Comparison of ENCODE assay signal across 10 mouse cellular contexts in the genomic region with DNA sequence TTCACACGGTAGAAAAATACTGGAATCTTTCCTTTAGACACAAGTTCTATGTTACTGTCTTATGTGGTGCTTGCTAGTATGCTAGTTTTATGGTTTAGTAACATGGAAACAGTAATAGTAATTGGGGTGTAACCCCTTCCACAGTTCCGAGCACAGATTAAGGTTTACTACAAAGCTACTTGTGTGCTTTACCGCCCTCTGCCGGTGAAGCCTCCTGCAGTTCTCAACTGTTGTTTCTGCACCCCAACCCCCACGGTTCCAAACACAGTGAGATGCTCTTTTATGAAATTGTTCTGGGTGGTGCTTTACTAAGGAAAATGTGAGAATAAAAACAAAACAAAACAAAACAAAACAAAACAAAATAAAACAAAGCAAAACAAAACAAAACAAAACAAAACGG.
DNase-seq lines count a peak whose midpoint lies in the region; ATAC-seq and TF ChIP-seq lines count a peak whose summit lies in the region.
"Had no signal": no experiment of that assay in that cellular context is flagged by ENCODE, and none has a peak within 500 bp of the region (broad histone marks: within the 10 kb centered on the region; RNA-seq: fewer than 3 reads in every experiment).

No protein-coding gene starts in this region.

- peak; percentile 18 for DNase-seq in urinary bladder, postnatal 25 days (ENCODE audit: low spot score)
- no peak for DNase-seq in urinary bladder, postnatal 36 days (ENCODE audit: low spot score in 2 of 2)
- peak; percentile 60 for DNase-seq in embryo, embryonic 10.5 days (ENCODE audit: low spot score)
- no peak for DNase-seq in urinary bladder, adult 2 months (ENCODE audit: low spot score)
- no peak for DNase-seq in T-cell, adult 2 months (ENCODE audit: low spot score)

- no peak for ATAC-seq in intestine, postnatal 0 days
- ATAC-seq in intestine, embryonic 16.5 days, result no peak
- ATAC-seq in megakaryocyte, adult 5-6 weeks (ENCODE audit: poor library complexity, severe bottlenecking), result peak; percentile 54

- H3K9me3 ChIP-seq in intestine, postnatal 0 days (ENCODE audit: control insufficient read depth), result no peaks in the 10 kb centered on the region
- H3K9me3 ChIP-seq in intestine, embryonic 16.5 days (ENCODE audit: control insufficient read depth, low read length), result no peaks in the 10 kb centered on the region
- H3K9me3 ChIP-seq: embryonic facial prominence, embryonic 13.5 days; limb, embryonic 12.5 days had no signal

- no peak overlapping the region for H3K4me2 ChIP-seq in intestine, postnatal 0 days (replicated peaks; ENCODE audit: low read depth)
- H3K4me2 ChIP-seq in intestine, embryonic 16.5 days (ENCODE audit: low read depth, low read length), result no peak overlapping the region
- H3K4me2 ChIP-seq: embryonic facial prominence, embryonic 13.5 days; limb, embryonic 12.5 days had no signal

- no peak overlapping the region for H3K4me3 ChIP-seq in intestine, postnatal 0 days (ENCODE audit: low read depth, low read length)
- no peak overlapping the region for H3K4me3 ChIP-seq in intestine, embryonic 16.5 days (ENCODE audit: low read length)
- H3K4me3 ChIP-seq: embryonic facial prominence, embryonic 13.5 days; limb, embryonic 12.5 days had no signal

- no peaks in the 10 kb centered on the region for H3K36me3 ChIP-seq in intestine, postnatal 0 days (ENCODE audit: control insufficient read depth, insufficient read depth)
- H3K36me3 ChIP-seq in intestine, embryonic 16.5 days (ENCODE audit: control insufficient read depth, insufficient read depth, low read length), result no peaks in the 10 kb centered on the region
- H3K36me3 ChIP-seq: embryonic facial prominence, embryonic 13.5 days; limb, embryonic 12.5 days had no signal

- TF ChIP-seq CTCF in intestine, postnatal 0 days (IDR thresholded peaks at IDR 0.05; ENCODE audit: low read depth), result peak; percentile 65

- no peak overlapping the region for H3K9ac ChIP-seq in intestine, postnatal 0 days (ENCODE audit: low read depth, low read length)
- no peak overlapping the region for H3K9ac ChIP-seq in intestine, embryonic 16.5 days (ENCODE audit: low read depth, low read length)
- H3K9ac ChIP-seq: embryonic facial prominence, embryonic 13.5 days; limb, embryonic 12.5 days had no signal

- no peaks in the 10 kb centered on the region for H3K4me1 ChIP-seq in intestine, postnatal 0 days (replicated peaks; ENCODE audit: control insufficient read depth, insufficient read depth, low read length)
- H3K4me1 ChIP-seq in intestine, embryonic 16.5 days (ENCODE audit: control insufficient read depth, insufficient read depth, low read length), result no peaks in the 10 kb centered on the region

- WGBS in intestine, postnatal 0 days, result 49% methylated on average over 6 of the region's 6 CpGs
- WGBS in intestine, embryonic 16.5 days, result 52% methylated on average over 6 of the region's 6 CpGs

- no peak overlapping the region for H3K27ac ChIP-seq in intestine, postnatal 0 days (ENCODE audit: low read depth, low read length)
- no peak overlapping the region for H3K27ac ChIP-seq in intestine, embryonic 16.5 days (ENCODE audit: low read length)
- H3K27ac ChIP-seq: embryonic facial prominence, embryonic 13.5 days had no signal

- H3K27me3 ChIP-seq in intestine, postnatal 0 days (replicated peaks; ENCODE audit: control insufficient read depth, insufficient read depth, low read length), result no peaks in the 10 kb centered on the region
- no peaks in the 10 kb centered on the region for H3K27me3 ChIP-seq in intestine, embryonic 16.5 days (replicated peaks; ENCODE audit: control insufficient read depth, insufficient read depth, low read length)
- H3K27me3 ChIP-seq: limb, embryonic 12.5 days had no signal

Comparison
In these comparisons a context has a peak if more than half of its experiments do, and no peak if none do; other contexts are left out.
1. DNase-seq: peak in urinary bladder, postnatal 25 days (single experiment) and embryo, embryonic 10.5 days (single experiment); none in urinary bladder, postnatal 36 days (0 of 2), urinary bladder, adult 2 months (single experiment) and T-cell, adult 2 months (single experiment).